Mouse (Mus musculus) gastrocnemius, adult 8-10 months (tissue): ENCODE results near the gene Kxd1. TPM values are rescaled to one million over a fixed set of nuclear protein-coding genes. Genes with fewer than 3 reads are reported as not detected.
A peak's percentile ranks its signal among the peaks of the same experiment; 100 is the strongest.

ENCODE experiments used
- DNase-seq, 2 experiments: peaks; one replicate each; pipeline ENCODE4 v3.0.0; 2022; ENCODE audit warnings: low spot score in 2 of 2
- total RNA-seq, 4 experiments: library from RNA; stranded (reverse); gene quantifications; 2 replicates each; pipeline ENCODE4 v1.2.4; 2022

Kxd1 gene
- total RNA-seq, 4 experiments from 2014 or later: 68.3 to 80.8 (median 76.7) TPM

DNA sequence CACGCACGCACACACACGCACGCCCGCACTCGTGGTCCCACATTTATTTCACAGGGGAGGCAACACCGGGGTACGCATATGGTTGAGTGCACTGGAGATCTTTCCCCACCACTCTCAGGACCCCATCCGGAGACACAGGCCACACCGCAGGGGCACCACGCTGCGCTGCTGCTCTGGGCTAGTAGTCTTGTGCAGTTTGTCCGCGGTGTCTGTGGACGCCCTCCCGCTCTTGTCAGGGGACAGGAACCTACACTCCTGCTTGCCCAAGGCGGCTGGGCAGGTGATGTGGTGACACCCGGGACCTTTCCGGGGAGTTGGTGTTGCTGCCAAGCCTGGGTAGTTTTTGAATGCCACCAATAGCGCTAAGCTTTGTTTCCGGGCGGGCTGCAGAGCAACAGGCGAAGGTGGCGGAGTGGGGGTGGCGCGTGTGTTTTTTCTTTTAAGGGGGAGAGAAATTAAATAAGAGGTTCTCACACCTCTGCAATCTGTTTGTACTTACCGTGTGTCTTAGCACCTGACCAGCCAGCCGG, 33.3 kb downstream of the Kxd1 start:
- no peak for DNase-seq

- DNase-seq: no peak
Observed at GRCm38 (mm10) chr8:70493692-70494415, 33.9 kb downstream of the Kxd1 start.

GRCm38 (mm10) chr8:70492664-70493640, 34.8 kb downstream of the Kxd1 start, which contains the start of gene Crlf1:
TSS of gene Crlf1 (plus strand) at chr8:70493158.
- DNase-seq: no peak

DNA sequence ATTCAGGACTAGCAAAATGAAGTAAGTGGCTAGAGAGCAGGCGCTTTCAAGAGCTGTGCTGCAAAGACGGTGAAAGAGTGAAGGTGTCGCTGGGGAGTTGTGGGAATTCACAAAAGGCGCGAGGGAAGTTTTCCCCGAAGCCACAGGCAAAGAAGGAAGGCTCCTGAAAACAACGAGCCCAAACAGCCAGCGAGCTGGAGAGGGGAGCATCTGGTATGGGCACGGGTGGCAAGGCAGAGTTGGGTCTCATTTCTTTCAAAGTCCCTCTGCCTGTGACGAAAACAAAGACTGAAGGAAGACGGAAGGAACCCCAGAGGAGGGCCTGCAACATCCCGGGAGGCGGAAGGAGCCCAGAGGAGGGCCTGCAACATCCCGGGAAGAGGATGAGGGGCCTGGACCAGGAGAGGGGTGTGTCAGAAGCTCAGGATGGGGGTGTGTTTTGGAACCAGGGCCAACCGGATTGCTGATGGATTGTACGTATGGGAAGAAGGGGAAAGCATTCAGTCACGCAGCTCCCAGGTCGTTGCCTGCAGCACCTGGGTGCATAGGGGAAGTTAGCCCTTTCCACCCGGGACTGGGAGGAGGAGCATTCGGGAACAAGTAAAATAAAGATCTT, 36.8 kb downstream of the Kxd1 start:
- DNase-seq: no peak

DNA sequence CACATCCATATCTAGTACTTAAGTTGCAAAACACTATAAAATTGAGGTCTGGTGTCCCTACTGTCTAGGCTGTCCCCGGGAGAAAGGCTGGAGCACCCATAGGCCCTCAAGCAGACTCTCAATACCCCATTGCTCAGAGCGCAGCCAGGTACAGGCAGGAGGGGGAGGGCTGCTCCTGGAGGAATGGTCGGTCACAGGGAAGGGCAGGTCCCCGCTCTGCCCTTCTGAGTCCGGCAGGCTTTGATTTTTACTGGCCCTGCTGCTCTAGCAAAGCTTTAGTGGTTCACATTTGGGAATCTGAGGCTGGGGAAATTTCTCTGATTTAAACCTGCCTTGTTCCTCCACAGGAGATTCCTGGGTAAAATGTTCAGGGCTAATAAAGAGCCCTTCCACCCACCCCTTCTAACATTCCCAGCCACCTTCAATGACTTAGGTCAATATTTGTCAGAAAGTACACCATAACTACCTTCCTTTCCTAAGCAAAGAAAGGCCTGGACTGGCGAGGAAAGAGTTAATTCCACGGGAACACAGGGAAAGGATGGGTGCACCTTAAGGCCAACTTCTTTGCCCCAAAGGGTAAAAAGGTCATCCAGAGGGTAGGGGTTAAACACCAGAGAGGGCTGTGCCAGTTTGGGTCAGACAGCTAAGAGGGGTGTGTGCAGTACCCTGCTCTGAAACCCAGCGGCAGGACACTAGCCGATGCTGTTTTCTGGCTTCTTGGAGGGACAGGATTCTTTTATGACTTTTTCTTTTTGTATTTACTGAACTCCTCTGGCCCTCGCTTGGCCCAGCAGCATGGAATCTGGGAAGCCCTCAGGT, 37.5 kb downstream of the Kxd1 start:
- no peak for DNase-seq

- DNase-seq: no peak
Observed at GRCm38 (mm10) chr8:70489576-70489975, 38.2 kb downstream of the Kxd1 start.

DNA sequence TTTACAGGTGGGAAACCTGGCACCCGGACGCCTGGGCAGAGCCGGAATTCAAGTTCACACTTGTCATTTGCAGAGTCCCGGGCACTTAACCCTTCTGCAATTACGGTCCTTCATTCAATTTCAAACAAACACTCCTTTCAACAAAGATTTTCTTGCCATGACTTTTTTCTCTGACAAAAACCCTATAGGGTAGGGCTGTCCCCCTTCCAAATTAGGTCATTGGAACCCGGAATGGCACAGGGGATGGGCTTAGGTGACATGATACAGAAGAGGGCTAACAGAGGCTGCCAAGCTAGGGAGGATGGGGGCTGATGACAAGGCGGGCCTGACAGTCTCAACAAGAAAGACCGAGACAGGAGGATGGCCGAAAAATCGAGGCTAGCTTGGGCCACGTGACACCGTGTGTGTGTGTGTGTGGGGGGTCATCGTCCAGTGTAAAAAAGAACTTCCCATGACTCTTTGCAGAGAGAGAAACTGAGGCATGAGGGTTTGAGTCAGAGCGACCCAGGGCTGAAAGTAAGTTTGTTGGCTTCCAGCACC, 38.8 kb downstream of the Kxd1 start:
- DNase-seq: no peak

DNA sequence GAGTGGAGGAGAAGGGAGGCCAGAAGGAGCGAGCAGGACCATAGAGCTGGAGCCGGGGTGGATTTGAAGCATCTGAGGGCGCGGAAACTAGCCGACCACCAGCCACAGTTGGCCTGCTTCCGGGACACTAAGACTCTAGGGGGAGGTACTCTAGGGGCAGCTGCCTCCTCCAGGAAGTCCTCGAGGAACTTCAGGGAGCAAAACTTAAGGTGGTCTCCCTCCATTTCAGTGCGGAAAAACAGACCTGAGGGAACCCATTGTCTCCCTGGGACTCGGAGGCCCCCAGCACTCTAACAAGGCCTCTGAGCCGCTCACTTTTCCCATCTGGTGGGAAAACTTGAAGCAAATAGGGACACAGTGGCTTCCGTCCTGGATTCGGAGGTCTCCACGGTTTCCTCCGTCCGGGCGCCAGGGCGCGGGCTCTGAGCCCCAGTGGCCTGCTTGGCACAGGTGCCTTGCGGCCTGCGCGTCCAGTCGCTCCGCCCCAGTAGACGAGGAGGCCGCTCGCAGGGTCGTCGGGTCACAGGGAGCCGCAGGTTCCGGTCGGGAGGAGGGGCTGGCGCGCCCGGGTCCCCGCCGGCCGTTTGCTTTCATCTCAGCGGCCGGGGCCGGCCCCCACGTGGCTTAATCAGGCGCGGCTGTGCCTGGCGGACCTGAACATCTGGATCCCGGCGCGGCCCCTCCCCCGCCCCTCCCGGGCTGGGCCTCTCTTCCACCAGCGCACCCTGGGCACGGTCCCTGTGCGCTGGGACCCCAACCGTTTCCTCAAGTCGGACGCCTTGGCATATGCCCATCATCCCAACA, 39.6 kb downstream of the Kxd1 start:
- no peak for DNase-seq

DNA sequence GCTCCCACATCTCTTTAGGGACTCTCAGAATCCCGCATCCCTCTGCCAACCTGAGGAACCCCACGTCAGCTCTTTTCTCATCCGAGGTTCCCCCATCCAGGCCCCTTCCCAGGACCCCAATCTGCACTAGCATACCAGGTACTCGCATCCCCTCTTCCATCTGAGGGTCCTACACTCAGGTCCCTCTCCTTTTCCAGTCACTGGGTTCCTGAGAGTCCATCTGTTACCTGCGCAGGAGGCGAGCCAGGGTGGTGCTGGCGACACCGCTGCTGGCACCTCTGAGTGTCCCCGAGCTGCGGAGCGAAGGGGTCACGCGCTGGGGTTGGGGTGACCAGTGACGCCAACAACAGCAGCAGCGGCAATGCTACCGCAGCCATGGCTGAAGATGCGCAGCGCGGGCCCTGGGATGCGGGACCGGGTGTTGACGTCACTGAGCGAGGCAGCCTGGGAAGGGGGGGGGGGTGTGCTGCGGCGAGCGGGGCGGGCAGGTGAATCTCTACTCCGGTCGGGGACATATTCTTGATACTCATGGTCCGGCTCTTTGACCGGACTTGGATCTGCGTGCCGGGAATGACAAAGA, 40.7 kb downstream of the Kxd1 start, which contains the start of gene Tmem59l:
TSS of gene Tmem59l (minus strand) at position 418 of the 580 bp plus-strand sequence.
- no peak for DNase-seq

DNA sequence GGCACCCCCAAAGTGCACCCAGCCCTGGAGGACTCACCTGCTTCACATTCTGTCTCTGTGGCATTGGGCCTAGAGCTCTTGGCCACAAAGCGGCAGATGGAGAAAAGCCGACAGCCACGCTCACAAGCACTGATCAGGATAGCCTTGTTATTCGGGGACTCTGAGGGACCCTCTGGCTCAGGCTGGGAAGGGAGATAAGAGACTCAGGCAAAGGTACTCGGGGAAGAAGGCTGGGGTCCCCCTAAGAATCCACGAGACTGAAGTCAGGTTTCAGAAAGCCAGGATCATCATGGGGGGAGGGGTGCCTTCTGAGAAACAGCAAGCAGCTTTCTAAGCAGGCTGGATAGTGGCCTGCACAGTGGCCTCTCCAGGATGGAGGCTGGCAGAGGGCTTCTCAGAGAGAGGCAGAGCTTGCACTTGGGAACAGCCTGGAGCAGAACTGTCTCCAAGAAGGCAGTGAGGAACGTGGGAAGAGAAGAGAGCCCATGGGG, 41.5 kb downstream of the Kxd1 start:
- no peak for DNase-seq

- no peak for DNase-seq
Observed at GRCm38 (mm10) chr8:70482943-70483342, 44.8 kb downstream of the Kxd1 start.

DNA sequence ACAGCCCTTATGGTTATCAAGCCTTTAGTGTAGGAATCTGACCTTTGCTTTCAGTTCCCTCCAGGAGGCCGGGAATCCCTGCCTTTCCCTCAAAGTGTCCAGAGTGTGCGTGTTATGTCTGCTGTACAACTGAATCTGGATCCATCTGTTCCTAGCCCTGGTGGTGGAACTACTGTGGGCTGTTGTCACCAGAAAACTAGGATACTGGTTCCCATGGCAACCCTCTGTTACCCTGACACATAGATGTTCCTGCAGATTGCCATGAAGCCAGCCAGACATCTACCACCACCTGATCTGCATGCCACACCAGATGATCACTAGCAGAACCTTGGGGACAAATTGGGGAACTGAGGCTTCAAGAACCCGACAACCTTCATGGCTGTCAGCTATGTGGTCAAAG, 45.8 kb downstream of the Kxd1 start:
- DNase-seq: no peak

DNA sequence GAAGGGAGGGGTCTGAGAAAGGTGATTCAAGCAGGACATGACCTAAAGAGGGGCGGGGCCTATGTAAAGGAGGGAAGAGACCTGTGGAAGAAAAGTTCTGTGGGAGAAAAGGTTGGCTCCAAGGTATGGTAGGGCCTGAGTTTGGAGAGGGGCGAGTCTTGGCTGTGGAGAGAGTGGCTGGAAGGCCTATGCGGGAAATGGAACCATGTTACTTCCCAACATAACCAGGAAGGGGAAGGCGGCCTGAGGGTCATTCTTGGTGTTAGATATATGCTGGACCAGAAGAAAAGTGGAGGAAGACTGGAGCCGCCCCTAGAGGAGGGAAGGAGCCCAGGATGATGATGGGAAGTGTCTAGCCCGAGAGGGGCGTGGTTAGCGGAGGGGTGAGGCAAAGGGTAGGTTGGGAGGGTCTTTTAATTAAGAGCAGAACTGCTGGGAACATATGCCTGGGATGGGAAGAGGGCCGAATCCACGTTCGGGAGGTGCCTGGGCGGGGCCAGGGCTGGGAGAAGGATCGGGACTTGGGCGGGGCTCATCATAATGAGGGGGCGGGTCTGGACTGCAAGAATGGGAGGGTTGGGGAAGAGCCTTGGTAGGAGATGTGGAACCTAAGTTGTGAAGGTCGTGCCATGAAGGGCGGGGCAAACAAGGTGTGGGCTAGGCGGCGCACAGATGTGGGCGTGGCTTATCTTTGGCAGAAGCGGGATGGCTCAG, 50.3 kb downstream of the Kxd1 start:
- no peak for DNase-seq

DNA sequence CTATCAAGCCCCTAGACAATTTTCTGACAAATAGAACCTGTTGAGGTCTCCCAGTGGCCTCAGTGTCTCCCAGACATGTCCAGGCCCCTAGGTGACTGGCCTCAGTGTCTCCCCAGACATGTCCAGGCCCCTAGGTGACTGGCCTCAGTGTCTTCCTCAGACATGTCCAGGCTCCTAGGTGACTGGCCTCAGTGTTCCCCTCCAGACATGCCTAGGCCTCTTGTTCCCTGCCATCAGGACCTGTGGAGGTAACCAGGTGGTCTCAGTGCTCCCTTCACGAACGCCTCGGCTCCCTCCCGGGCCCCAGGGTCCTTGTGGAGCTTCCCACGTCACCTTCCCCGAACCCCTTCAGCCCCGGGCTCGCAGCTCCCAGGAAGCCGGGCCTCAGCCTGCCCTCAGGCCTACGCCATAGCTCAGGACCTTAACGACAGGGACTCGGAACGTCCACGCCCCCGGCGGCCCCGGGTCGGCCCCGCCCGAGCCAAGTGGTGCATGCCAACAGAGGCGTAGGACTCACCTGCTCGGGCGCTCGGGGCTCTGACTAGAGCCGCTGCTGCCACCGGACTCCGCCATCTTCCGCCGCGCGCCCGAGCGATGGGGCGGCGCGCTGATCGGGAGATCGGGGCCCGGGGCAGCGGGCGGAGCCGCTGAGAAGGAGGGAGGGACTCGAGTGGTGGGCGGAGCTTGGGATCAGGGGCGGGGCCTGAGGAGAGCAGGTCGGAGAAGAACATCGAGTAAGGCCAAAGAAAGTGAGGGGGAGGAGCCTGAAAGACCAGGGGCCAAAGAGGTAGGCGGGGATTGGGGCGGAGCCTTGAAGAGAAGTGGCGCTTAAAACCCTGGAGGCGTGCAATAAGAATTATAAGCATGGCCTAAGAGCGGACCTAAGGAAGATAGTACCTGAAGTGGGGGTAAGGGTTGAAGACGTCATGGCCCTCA, 51.2 kb downstream of the Kxd1 start, which contains the start of gene Klhl26:
TSS of gene Klhl26 (minus strand) at position 636 of the 936 bp plus-strand sequence.
- peak; percentile 94 to 95 for DNase-seq

DNA sequence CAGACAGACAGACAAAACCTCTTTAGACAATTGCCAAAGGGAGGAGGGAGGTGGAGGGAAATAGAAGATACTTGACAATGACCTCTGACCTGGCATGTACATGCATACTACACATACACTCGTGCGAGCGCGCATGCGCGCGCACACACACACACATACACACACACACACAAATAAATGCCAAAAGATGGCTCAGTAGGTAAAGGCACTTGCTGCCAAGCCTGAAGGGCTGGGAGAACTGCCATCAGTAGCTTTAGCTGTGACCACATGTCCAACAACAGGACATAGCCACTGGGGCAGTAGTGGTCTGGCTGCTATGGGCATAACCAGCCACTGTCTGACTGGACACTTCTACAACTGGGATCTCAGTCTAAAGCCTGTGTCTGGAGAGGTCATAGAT, 55.9 kb downstream of the Kxd1 start:
- no peak for DNase-seq

- no peak for DNase-seq
Observed at GRCm38 (mm10) chr8:70469938-70470337, 57.8 kb downstream of the Kxd1 start.

DNA sequence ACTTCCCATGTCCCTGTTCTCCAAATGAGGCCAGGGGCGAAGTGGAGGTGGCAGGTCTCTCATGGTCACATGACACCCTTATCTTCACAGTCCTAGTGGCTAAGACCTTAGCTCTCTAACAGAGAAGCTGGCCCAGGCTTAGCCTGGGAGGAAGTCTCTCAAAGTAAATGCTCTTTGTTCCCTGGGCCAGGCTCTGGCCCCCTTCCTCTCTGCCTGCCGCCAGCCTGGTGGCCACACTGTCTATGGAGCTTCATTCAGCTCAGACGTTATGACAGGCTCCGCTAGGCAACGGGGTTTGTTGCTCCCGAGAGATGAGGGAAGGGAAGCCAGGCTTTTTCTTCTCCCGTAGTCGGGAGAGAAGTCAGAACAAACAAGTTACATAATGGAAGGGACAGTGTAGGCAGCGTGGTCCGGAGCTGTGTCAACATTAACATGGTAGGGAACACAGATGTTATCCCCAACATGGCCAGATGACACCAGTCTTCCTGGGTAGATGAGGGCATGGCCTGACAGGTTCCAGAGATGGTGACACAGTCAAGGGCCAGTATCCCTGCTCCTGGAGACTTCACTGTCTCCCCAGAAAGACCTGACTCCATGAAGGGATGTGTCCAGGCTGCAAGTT, 58.4 kb downstream of the Kxd1 start:
- no peak for DNase-seq
